Mouse (Mus musculus): ENCODE results near the gene Acot7. TPM values are rescaled to one million over a fixed set of nuclear protein-coding genes. Genes with fewer than 3 reads are reported as not detected.

Gene Acot7
- polyA plus RNA-seq, 1 experiment from 2014 or later = 63.4 TPM

GRCm38 (mm10) chr4:152213760-152214480 is 36.0 kb downstream of the Acot7 start:
- 35% methylated on average over 6 of the region's 6 CpGs for WGBS
- Histone ChIP-seq H3K9ac (replicated peaks; ENCODE audit: low read depth) (no peak overlapping the region), H3K36me3 (ENCODE audit: insufficient read depth, low read length) (no peaks in the 10 kb centered on the region), H3K4me3 (ENCODE audit: low read depth, low read length) (no peak overlapping the region), H3K27me3 (replicated peaks; ENCODE audit: insufficient read depth, low read length) (no peaks in the 10 kb centered on the region), H3K27ac (ENCODE audit: low read length) (no peak overlapping the region), H3K4me2 (replicated peaks; ENCODE audit: low read depth, low read length) (no peak overlapping the region), H3K9me3 (ENCODE audit: low read length) (no peaks in the 10 kb centered on the region), H3K4me1 (ENCODE audit: insufficient read depth, low read depth, low read length) (no peaks in the 10 kb centered on the region)
- TF ChIP-seq EP300 (IDR thresholded peaks at IDR 0.05) (no peak), CTCF (IDR thresholded peaks at IDR 0.05) (peak; percentile 98)
- ATAC-seq (peak; percentile 49), DNase-seq (ENCODE audit: low spot score) (peak; percentile 88)

GRCm38 (mm10) chr4:152214871-152215415 is 37.0 kb downstream of the Acot7 start:
- Histone ChIP-seq H3K4me2 (replicated peaks; ENCODE audit: low read depth, low read length) (no peak overlapping the region), H3K9me3 (ENCODE audit: low read length) (no peaks in the 10 kb centered on the region), H3K9ac (replicated peaks; ENCODE audit: low read depth) (no peak overlapping the region), H3K27ac (ENCODE audit: low read length) (no peak overlapping the region), H3K36me3 (ENCODE audit: insufficient read depth, low read length) (no peaks in the 10 kb centered on the region), H3K27me3 (replicated peaks; ENCODE audit: insufficient read depth, low read length) (no peaks in the 10 kb centered on the region), H3K4me1 (ENCODE audit: insufficient read depth, low read depth, low read length) (no peaks in the 10 kb centered on the region), H3K4me3 (ENCODE audit: low read depth, low read length) (no peak overlapping the region)
- 64% methylated on average over 8 of the region's 8 CpGs for WGBS
- TF ChIP-seq CTCF (IDR thresholded peaks at IDR 0.05) (no peak), EP300 (IDR thresholded peaks at IDR 0.05) (no peak)
- peak; percentile 46 for ATAC-seq
- DNase-seq (ENCODE audit: low spot score) = peak; percentile 14

- H3K27me3 ChIP-seq (replicated peaks; ENCODE audit: insufficient read depth, low read length) = no peaks in the 10 kb centered on the region
- no peak for ATAC-seq
- peaks cover 7% of the 10 kb centered on the region; the same call in 1 of the 2 replicates for H3K4me1 ChIP-seq (ENCODE audit: insufficient read depth, low read depth, low read length)
- 97% methylated on average over 3 of the region's 3 CpGs for WGBS
- DNase-seq (ENCODE audit: low spot score) = no peak
- no peak for TF ChIP-seq EP300 (IDR thresholded peaks at IDR 0.05)
- no peak for TF ChIP-seq CTCF (IDR thresholded peaks at IDR 0.05)
- no peak overlapping the region for H3K4me3 ChIP-seq (ENCODE audit: low read depth, low read length)
- no peak overlapping the region for H3K27ac ChIP-seq (ENCODE audit: low read length)
- no peaks in the 10 kb centered on the region for H3K9me3 ChIP-seq (ENCODE audit: low read length)
- no peaks in the 10 kb centered on the region for H3K36me3 ChIP-seq (ENCODE audit: insufficient read depth, low read length)
- H3K9ac ChIP-seq (replicated peaks; ENCODE audit: low read depth) = no peak overlapping the region
- H3K4me2 ChIP-seq (replicated peaks; ENCODE audit: low read depth, low read length) = no peak overlapping the region
Observed at GRCm38 (mm10) chr4:152219591-152219990, 41.7 kb downstream of the Acot7 start.

DNA sequence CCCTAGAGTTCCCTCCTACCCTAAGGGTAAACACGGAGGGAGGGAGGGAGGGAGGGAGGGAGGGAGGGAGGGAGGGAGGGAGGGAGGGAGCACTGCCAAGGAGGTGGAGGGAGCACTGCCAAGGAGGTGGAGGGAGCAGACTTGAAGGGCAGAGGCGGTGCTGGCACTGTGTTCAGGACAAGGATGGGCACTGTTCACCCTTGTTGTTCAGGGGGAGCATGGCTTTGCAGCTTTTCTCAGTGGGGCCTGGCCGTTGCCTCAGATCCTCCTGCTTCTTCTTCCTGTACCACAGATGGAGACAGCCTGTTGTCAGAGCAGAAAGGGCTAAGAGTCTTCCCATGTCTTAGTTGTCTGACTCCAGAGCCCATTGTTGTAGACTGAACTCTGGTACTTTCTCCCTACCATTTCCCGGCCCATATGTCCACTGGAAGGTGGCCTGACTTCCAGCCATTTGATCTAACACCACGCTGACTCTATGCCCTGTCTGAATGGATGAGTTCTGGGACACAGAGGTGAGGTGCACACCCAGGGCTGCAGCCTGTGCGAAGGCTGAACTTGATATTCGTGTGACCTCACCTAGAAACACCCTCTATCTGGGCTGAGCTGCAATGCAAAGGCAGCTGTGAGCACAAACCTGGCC is 43.0 kb downstream of the Acot7 start:
- H3K4me2 ChIP-seq (replicated peaks; ENCODE audit: low read depth, low read length) = no peak overlapping the region
- peaks cover 7% of the 10 kb centered on the region; the same call in 1 of the 2 replicates for H3K4me1 ChIP-seq (ENCODE audit: insufficient read depth, low read depth, low read length)
- DNase-seq (ENCODE audit: low spot score) (no peak), ATAC-seq (no peak)
- H3K9me3 ChIP-seq (ENCODE audit: low read length) = no peaks in the 10 kb centered on the region
- no peaks in the 10 kb centered on the region for H3K27me3 ChIP-seq (replicated peaks; ENCODE audit: insufficient read depth, low read length)
- no peak overlapping the region for H3K9ac ChIP-seq (replicated peaks; ENCODE audit: low read depth)
- no peak for TF ChIP-seq CTCF (IDR thresholded peaks at IDR 0.05)
- no peak for TF ChIP-seq EP300 (IDR thresholded peaks at IDR 0.05)
- H3K4me3 ChIP-seq (ENCODE audit: low read depth, low read length) = no peak overlapping the region
- 58% methylated on average over 6 of the region's 7 CpGs for WGBS
- no peak overlapping the region for H3K27ac ChIP-seq (ENCODE audit: low read length)
- H3K36me3 ChIP-seq (ENCODE audit: insufficient read depth, low read length) = no peaks in the 10 kb centered on the region

DNA sequence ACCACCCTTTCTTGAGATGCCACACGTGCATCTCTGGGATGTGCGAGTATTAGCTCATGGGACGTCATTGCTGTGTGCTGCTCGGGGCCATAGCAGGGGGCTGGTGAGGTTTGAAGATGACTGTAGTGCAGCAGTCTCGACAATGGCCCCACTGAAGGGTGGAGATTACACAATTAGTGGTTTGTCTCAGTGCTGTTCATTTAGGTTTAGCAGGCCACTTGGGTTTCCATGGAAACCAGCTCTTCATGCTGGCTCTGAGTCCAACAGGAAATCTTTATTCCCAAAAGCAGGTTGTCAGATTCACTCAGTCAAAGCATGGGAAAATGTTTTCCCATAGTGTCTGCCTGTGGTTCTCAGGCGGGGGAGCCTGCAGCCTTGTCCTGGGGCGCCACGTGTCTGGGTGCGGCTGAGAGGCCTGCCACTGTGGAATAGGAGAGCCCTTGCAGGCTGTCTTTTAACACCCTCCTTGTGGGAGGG is 43.5 kb downstream of the Acot7 start:
- Histone ChIP-seq H3K4me1 (ENCODE audit: insufficient read depth, low read depth, low read length) (peaks cover 7% of the 10 kb centered on the region; the same call in 1 of the 2 replicates), H3K27me3 (replicated peaks; ENCODE audit: insufficient read depth, low read length) (no peaks in the 10 kb centered on the region), H3K4me3 (ENCODE audit: low read depth, low read length) (no peak overlapping the region), H3K9ac (replicated peaks; ENCODE audit: low read depth) (no peak overlapping the region), H3K27ac (ENCODE audit: low read length) (no peak overlapping the region), H3K36me3 (ENCODE audit: insufficient read depth, low read length) (no peaks in the 10 kb centered on the region), H3K4me2 (replicated peaks; ENCODE audit: low read depth, low read length) (no peak overlapping the region), H3K9me3 (ENCODE audit: low read length) (no peaks in the 10 kb centered on the region)
- peak; percentile 69 for ATAC-seq
- 47% methylated on average over 9 of the region's 9 CpGs for WGBS
- TF ChIP-seq EP300 (IDR thresholded peaks at IDR 0.05) (no peak), CTCF (IDR thresholded peaks at IDR 0.05) (no peak)
- peak; percentile 72 for DNase-seq (ENCODE audit: low spot score)

GRCm38 (mm10) chr4:152222111-152222510 is 44.2 kb downstream of the Acot7 start:
- H3K27me3 ChIP-seq (replicated peaks; ENCODE audit: insufficient read depth, low read length) = no peaks in the 10 kb centered on the region
- H3K4me2 ChIP-seq (replicated peaks; ENCODE audit: low read depth, low read length) = no peak overlapping the region
- H3K9me3 ChIP-seq (ENCODE audit: low read length) = no peaks in the 10 kb centered on the region
- ATAC-seq = no peak
- no peaks in the 10 kb centered on the region for H3K36me3 ChIP-seq (ENCODE audit: insufficient read depth, low read length)
- H3K4me3 ChIP-seq (ENCODE audit: low read depth, low read length) = no peak overlapping the region
- 78% methylated on average over 6 of the region's 6 CpGs for WGBS
- DNase-seq (ENCODE audit: low spot score) = no peak
- H3K4me1 ChIP-seq (ENCODE audit: insufficient read depth, low read depth, low read length) = peaks cover 7% of the 10 kb centered on the region; the same call in 1 of the 2 replicates
- TF ChIP-seq EP300 (IDR thresholded peaks at IDR 0.05) (no peak), CTCF (IDR thresholded peaks at IDR 0.05) (no peak)
- 0 out of 2 replicates have a peak overlapping the region, but pooled peaks have one; percentile 14 for H3K27ac ChIP-seq (ENCODE audit: low read length)
- no peak overlapping the region for H3K9ac ChIP-seq (replicated peaks; ENCODE audit: low read depth)
